Mouse (Mus musculus) embryonic facial prominence, embryonic 14.5 days (tissue): ENCODE measurements around the gene Rplp0. TPM values are rescaled to one million over a fixed set of nuclear protein-coding genes. Genes with fewer than 3 reads are reported as not detected.
"Not testable (repeated sequence)": the region's sequence is repeated elsewhere in the genome, so short reads cannot be mapped to it uniquely, and the experiment has no call there.

ENCODE experiments used
- ATAC-seq: fragments of 200-750 bp; cut with Nextera tagmentation; 2 replicates; pipeline ENCODE4 v1.8.0; 2017; ENCODE audit warnings: low read depth, moderate number of reproducible peaks, moderate TSS enrichment
- DNase-seq: peaks from one replicate; pipeline ENCODE4 v3.0.0-alpha.2; 2015; ENCODE audit warnings: low spot score
- H3K27ac ChIP-seq: fragments of 300-500 bp; sonication (generic); replicated peaks from 2 replicates; pipeline ENCODE4 v1.5.1; 2014; ENCODE audit warnings: low read depth, mild to moderate bottlenecking, low read length, moderate library complexity
- H3K27me3 ChIP-seq: fragments of 300-500 bp; sonication (generic); replicated peaks from 2 replicates; pipeline ENCODE4 v1.6.1; 2014; ENCODE audit warnings: low read length; ENCODE audit not compliant: control insufficient read depth, insufficient read depth
- H3K36me3 ChIP-seq: fragments of 300-500 bp; sonication (generic); 2 replicates; pipeline ENCODE4 v1.6.1; 2014; ENCODE audit warnings: low read length, mixed read lengths; ENCODE audit not compliant: control insufficient read depth, insufficient read depth
- H3K4me1 ChIP-seq: fragments of 300-500 bp; sonication (generic); 2 replicates; pipeline ENCODE4 v1.6.1; 2014; ENCODE audit warnings: antibody characterized with exemption, low read length; ENCODE audit not compliant: control insufficient read depth, insufficient read depth
- H3K4me2 ChIP-seq: fragments of 300-500 bp; sonication (generic); 2 replicates; pipeline ENCODE4 v1.6.1; 2014; ENCODE audit warnings: low read depth, mild to moderate bottlenecking, low read length, moderate library complexity, mixed read lengths
- H3K4me3 ChIP-seq: fragments of 300-500 bp; sonication (generic); 2 replicates; pipeline ENCODE4 v1.5.1; 2014; ENCODE audit warnings: low read depth, mild to moderate bottlenecking, low read length
- H3K9ac ChIP-seq: fragments of 300-500 bp; sonication (generic); 2 replicates; pipeline ENCODE4 v1.6.1; 2014; ENCODE audit warnings: low read depth, mild to moderate bottlenecking, low read length, moderate library complexity, mixed read lengths
- H3K9me3 ChIP-seq: fragments of 300-500 bp; sonication (generic); 2 replicates; pipeline ENCODE4 v1.6.1; 2016; ENCODE audit warnings: low read length; ENCODE audit not compliant: control insufficient read depth
- WGBS: fragments of 180-500 bp; shearing (Covaris S2); extraction: QIAGEN DNeasy Blood & Tissue Kit; methylation state at CpG from one replicate; pipeline ENCODE4 v1.1.7; 2014; 5-methylcytosine and 5-hydroxymethylcytosine counted together
- polyA plus RNA-seq: library from polyadenylated mRNA; unstranded; fragments of >200 nt; fragmentation: Nextera tagmentation; extraction: Ambion mirVana; gene quantifications from 2 replicates; pipeline ENCODE4 v1.2.1, GENCODE M21; 2014

Rplp0 gene
- polyA plus RNA-seq, 1 experiment from 2014 or later: 1,928 TPM

GRCm38 (mm10) chr5:115516081-115516907, 43.0 kb upstream of the Rplp0 start:
- no peak overlapping the region for H3K9ac ChIP-seq
- H3K9me3 ChIP-seq: no peaks in the 10 kb centered on the region
- H3K4me3 ChIP-seq: no peak overlapping the region
- H3K27ac ChIP-seq: peak overlapping the region; percentile 93
- H3K27me3 ChIP-seq: no peaks in the 10 kb centered on the region
- H3K4me1 ChIP-seq: peaks cover 14% of the 10 kb centered on the region
- H3K36me3 ChIP-seq: no peaks in the 10 kb centered on the region
- no peak overlapping the region for H3K4me2 ChIP-seq
- 83% methylated on average over 32 of the region's 32 CpGs for WGBS
- ATAC-seq (no peak), DNase-seq (no peak)

GRCm38 (mm10) chr5:115516908-115517307, 42.4 kb upstream of the Rplp0 start:
- Histone ChIP-seq H3K4me1 (peaks cover 14% of the 10 kb centered on the region), H3K4me2 (no peak overlapping the region)
- ATAC-seq: no peak

GRCm38 (mm10) chr5:115517501-115517900, 41.8 kb upstream of the Rplp0 start:
- Histone ChIP-seq H3K4me3 (no peak overlapping the region), H3K4me2 (no peak overlapping the region), H3K4me1 (peaks cover 20% of the 10 kb centered on the region), H3K36me3 (no peaks in the 10 kb centered on the region), H3K9me3 (no peaks in the 10 kb centered on the region), H3K27ac (no peak overlapping the region), H3K27me3 (no peaks in the 10 kb centered on the region), H3K9ac (no peak overlapping the region)
- WGBS: 89% methylated on average over 9 of the region's 9 CpGs
- ATAC-seq: no peak
- DNase-seq: no peak

More at GRCm38 (mm10) chr5:115516908-115517307, 42.4 kb upstream of the Rplp0 start:
- WGBS: 91% methylated on average over 7 of the region's 7 CpGs
- Histone ChIP-seq H3K9me3 (no peaks in the 10 kb centered on the region), H3K4me3 (no peak overlapping the region), H3K27me3 (no peaks in the 10 kb centered on the region), H3K36me3 (no peaks in the 10 kb centered on the region), H3K27ac (peak overlapping the region; percentile 93; the same call in 1 of the 2 replicates), H3K9ac (no peak overlapping the region)
- no peak for DNase-seq

- 96% methylated on average over 6 of the region's 8 CpGs for WGBS
- H3K27me3 ChIP-seq, H3K9me3 ChIP-seq, ATAC-seq, DNase-seq, H3K27ac ChIP-seq, H3K9ac ChIP-seq, H3K4me2 ChIP-seq, H3K36me3 ChIP-seq, H3K4me3 ChIP-seq: not testable (repeated sequence)
- H3K4me1 ChIP-seq: peaks cover 25% of the 10 kb centered on the region
Measured at GRCm38 (mm10) chr5:115518214-115518613, 41.1 kb upstream of the Rplp0 start.

GRCm38 (mm10) chr5:115520325-115520869, 38.9 kb upstream of the Rplp0 start:
- H3K27me3 ChIP-seq: no peaks in the 10 kb centered on the region
- no peak overlapping the region for H3K4me2 ChIP-seq
- 56% methylated on average over 20 of the region's 21 CpGs for WGBS
- no peaks in the 10 kb centered on the region for H3K9me3 ChIP-seq
- no peak overlapping the region for H3K9ac ChIP-seq
- no peak for DNase-seq
- H3K4me3 ChIP-seq: no peak overlapping the region
- 0 out of 2 replicates have a peak overlapping the region, but pooled peaks have one; percentile 28 for H3K27ac ChIP-seq
- H3K36me3 ChIP-seq: no peaks in the 10 kb centered on the region
- H3K4me1 ChIP-seq: peaks cover 28% of the 10 kb centered on the region
- no peak for ATAC-seq

GRCm38 (mm10) chr5:115521553-115522461, 37.5 kb upstream of the Rplp0 start:
- H3K9ac ChIP-seq: no peak overlapping the region
- H3K9me3 ChIP-seq: no peaks in the 10 kb centered on the region
- no peaks in the 10 kb centered on the region for H3K27me3 ChIP-seq
- WGBS: 43% methylated on average over 19 of the region's 21 CpGs
- H3K4me1 ChIP-seq: peaks cover 35% of the 10 kb centered on the region
- ATAC-seq (no peak), DNase-seq (peak; percentile 60)
- peak overlapping the region; percentile 68 for H3K27ac ChIP-seq
- no peak overlapping the region; the same call in 1 of the 2 replicates for H3K4me2 ChIP-seq
- no peak overlapping the region for H3K4me3 ChIP-seq
- H3K36me3 ChIP-seq: no peaks in the 10 kb centered on the region

- Histone ChIP-seq H3K4me1 (peaks cover 35% of the 10 kb centered on the region), H3K4me2 (no peak overlapping the region), H3K9ac (no peak overlapping the region), H3K9me3 (no peaks in the 10 kb centered on the region), H3K27me3 (no peaks in the 10 kb centered on the region), H3K36me3 (no peaks in the 10 kb centered on the region), H3K27ac (peak overlapping the region; percentile 61), H3K4me3 (no peak overlapping the region)
- 59% methylated on average over 4 of the region's 4 CpGs for WGBS
- no peak for ATAC-seq
- no peak for DNase-seq
Measured at GRCm38 (mm10) chr5:115522531-115522930, 36.7 kb upstream of the Rplp0 start.

- no peaks in the 10 kb centered on the region for H3K9me3 ChIP-seq
- 60% methylated on average over 15 of the region's 15 CpGs for WGBS
- H3K4me2 ChIP-seq: no peak overlapping the region
- DNase-seq (no peak), ATAC-seq (no peak)
- H3K4me1 ChIP-seq: peaks cover 35% of the 10 kb centered on the region
- no peak overlapping the region for H3K4me3 ChIP-seq
- H3K36me3 ChIP-seq: no peaks in the 10 kb centered on the region
- H3K9ac ChIP-seq: no peak overlapping the region
- H3K27me3 ChIP-seq: no peaks in the 10 kb centered on the region
- H3K27ac ChIP-seq: no peak overlapping the region; the same call in 1 of the 2 replicates
Measured at GRCm38 (mm10) chr5:115522981-115523499, 36.2 kb upstream of the Rplp0 start.
